Mouse (Mus musculus): ENCODE measurements around the gene Rnf186.
A peak's percentile ranks its signal among the peaks of the same experiment; 100 is the strongest.

Rnf186 gene

GRCm38 (mm10) chr4:138966866-138967265, at the start of gene Rnf186:
TSS of gene Rnf186 (plus strand) at chr4:138967112.
- DNase-seq (ENCODE audit: low read depth, low spot score): no peak

DNA sequence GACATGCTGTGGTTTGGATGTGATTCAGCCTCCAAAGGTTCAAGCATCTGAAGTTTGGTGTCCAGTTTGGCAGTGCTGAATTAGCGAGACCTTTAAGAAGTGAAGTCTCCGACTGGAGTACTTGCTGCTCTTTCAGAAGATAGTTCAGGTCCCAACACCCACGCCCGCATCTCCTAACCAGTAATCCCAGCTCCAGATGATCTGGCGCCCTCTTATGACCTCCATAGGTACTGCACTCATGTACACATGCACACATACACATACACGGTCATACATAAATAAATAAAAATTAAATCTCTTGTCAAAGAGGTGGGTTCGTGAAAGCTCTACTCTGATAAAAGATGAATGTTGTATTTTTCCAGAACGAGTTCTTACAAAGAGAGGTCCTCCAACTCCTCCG, 49.6 kb upstream of the Rnf186 start:
- DNase-seq (ENCODE audit: low read depth, low spot score): no peak

- no peak for DNase-seq (ENCODE audit: low read depth, low spot score)
Measured at GRCm38 (mm10) chr4:138921254-138922130, 45.4 kb upstream of the Rnf186 start.

- DNase-seq (ENCODE audit: low read depth, low spot score): peak; percentile 89
Measured at GRCm38 (mm10) chr4:138922131-138922459, 44.8 kb upstream of the Rnf186 start.

- no peak for DNase-seq (ENCODE audit: low read depth, low spot score)
Measured at GRCm38 (mm10) chr4:138925561-138925960, 41.4 kb upstream of the Rnf186 start.

DNA sequence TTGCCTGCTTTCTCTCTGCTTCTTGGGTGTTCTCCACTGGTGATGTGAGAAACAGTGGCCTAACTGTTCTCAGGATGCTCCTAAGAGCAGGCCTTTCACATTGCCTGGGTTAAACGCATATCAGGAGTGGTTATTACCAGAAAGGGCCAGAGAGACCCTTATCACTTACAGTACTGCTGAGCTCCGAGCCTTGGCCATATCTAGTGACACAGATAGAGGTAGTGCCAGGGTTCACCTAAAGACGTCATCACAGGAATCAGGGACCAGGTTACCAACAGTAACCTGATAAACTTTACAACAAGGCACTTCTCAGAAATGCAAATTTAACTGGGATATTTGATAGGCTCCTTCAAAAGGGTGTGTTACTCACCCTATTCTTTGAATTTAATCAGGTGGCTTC, 33.0 kb upstream of the Rnf186 start:
- DNase-seq (ENCODE audit: low read depth, low spot score): no peak

- DNase-seq (ENCODE audit: low read depth, low spot score): no peak
Measured at GRCm38 (mm10) chr4:138934456-138935145, 32.3 kb upstream of the Rnf186 start.

GRCm38 (mm10) chr4:138938495-138939269, 28.2 kb upstream of the Rnf186 start:
- DNase-seq (ENCODE audit: low read depth, low spot score): no peak

GRCm38 (mm10) chr4:138939481-138939880, 27.4 kb upstream of the Rnf186 start:
- DNase-seq (ENCODE audit: low read depth, low spot score): no peak

GRCm38 (mm10) chr4:138941401-138941800, 25.5 kb upstream of the Rnf186 start:
- no peak for DNase-seq (ENCODE audit: low read depth, low spot score)

DNA sequence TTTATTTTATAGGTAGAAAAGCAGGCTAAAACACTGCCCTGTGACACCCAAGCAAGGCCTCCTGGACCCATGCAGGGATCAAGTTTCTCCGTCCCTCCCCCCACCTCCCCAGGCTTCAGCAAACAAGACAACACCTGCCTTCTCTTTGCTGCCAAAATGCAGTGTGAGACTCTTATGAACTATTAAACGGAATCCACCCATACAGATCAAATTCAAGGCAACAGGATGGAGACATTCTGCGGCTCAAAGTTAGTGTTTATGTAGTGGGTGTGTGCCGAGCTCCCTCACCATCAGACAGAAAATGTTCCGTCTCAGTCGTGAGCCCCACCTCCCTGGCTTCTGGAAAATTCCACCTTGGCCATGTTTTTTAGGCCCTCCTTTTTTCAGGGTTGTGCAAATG, 24.9 kb upstream of the Rnf186 start:
- no peak for DNase-seq (ENCODE audit: low read depth, low spot score)

DNA sequence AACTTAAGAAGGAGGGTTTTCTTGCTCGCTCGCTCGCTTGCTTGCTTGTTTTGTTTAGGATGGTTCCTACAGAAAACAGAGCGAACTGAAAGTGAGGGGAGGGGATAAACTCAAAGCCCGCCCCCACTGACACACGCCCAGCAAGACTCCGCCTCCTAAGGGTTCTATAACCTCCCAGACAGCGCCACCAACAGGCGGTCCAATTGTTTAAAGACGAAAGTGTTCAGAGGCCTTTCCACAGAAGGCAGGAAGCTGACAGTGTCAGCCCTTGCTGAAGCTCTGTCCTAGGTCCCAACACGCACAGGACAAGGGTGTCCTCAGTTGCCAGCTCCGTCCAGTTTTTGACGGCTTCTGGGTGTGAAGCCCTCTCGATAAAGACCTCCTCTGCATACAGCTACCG, 23.2 kb upstream of the Rnf186 start:
- DNase-seq (ENCODE audit: low read depth, low spot score): peak; percentile 53

GRCm38 (mm10) chr4:138948257-138948656, 18.7 kb upstream of the Rnf186 start:
- DNase-seq (ENCODE audit: low read depth, low spot score): no peak

- no peak for DNase-seq (ENCODE audit: low read depth, low spot score)
Measured at GRCm38 (mm10) chr4:138958612-138959011, 8.3 kb upstream of the Rnf186 start.

GRCm38 (mm10) chr4:138959120-138959519, 7.8 kb upstream of the Rnf186 start:
- no peak for DNase-seq (ENCODE audit: low read depth, low spot score)

DNA sequence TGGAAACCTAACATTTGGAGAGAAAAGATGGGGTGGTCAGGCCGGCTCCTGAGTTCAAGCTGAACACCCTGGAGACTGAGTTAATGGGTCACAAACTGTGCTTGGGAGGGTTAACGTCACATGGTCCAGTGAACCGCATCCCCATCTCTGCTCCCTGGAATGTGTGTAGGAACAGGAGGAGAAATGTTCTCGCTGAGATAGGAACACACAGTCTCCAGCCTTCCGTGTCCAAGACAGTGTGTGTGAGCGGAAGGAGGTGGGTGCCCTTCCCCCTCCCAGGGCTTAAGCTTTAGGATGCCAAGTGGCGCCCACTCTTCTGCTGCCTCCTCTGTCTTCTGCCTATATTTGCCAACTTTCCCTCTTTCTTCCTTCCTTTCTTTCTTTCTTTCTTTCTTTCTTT, 7.0 kb upstream of the Rnf186 start:
- no peak for DNase-seq (ENCODE audit: low read depth, low spot score)

- DNase-seq (ENCODE audit: low read depth, low spot score): no peak
Measured at GRCm38 (mm10) chr4:138962719-138963118, 4.2 kb upstream of the Rnf186 start.

DNA sequence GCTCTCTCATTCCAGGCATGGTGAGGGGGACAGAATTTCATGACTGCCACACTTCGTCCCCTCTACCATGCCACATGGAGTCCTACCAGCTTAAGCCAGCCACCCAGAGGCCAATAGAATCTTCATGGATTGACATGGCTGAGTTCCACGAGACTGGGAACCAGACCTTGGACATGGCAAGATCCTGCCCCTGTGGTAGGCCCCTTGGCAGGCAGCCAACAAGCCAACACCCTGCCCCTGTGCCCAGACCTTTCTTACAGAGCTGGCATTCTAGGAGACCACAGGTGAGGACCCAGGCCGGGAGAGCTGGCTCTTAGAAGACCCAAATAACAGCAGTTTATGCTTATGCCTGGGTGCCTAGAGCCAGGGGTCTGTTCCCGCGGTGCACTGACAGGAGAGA, 1.0 kb upstream of the Rnf186 start:
- DNase-seq (ENCODE audit: low read depth, low spot score): no peak

DNA sequence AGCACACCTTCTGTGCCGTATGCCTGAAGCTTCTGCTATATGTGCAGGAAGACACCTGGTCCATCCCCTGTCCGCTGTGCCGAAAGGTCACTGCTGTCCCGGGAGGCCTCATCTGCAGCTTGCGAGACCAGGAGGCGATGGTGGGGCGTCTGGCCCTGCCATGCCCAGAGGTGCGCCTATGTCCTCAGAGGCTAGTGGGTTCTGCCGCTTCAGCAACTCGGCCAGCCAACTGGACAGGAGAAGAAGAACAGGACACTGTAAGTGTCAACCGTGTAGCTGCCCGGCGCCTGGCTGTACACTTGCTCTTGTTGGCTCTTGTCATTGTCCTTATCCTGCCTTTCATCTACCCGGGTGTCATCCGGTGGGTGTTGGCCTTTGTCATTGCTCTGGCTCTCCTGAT, 573 bp downstream of the Rnf186 start:
- DNase-seq (ENCODE audit: low read depth, low spot score): no peak

- no peak for DNase-seq (ENCODE audit: low read depth, low spot score)
Measured at GRCm38 (mm10) chr4:138968772-138969556, 2.1 kb downstream of the Rnf186 start.

DNA sequence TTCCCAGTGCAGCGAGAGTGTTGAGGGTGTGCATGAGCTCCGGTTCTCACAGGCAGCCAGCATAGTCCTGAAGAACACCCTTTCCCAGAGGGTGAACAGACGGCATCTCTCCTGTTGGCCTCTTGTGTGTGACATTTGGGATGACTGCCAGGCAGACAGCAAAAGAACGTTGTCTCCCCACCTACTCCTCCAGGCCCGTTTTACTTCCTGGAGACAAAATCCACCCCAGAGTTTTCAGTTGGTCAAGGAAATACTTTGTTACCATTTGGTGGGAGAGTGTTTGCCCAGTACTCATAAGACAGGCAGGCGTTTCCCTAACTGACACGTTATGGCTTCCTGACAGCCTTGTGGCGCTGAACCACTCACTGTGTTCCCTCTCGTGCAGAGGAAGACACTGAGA, 2.8 kb downstream of the Rnf186 start:
- DNase-seq (ENCODE audit: low read depth, low spot score): no peak

DNA sequence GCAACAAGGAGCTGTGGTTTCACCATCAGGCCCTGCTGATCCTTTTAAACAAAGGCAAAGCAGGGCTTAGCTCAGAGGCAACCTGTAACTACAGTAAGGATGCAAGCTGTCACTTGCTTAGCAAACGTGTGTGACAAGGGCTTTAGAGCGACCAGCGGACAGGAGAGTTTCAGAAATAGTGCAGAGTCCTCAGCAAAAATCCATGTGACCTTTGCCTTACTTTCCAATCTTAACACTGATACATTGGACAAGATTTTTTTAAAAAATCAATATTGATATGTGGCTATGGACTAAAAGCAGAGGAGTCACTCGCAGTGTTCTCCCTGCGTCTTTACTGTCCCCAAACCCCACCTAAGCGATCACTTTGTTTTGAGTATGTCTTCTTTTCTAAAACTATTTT, 4.5 kb downstream of the Rnf186 start:
- no peak for DNase-seq (ENCODE audit: low read depth, low spot score)

All from forelimb bud, embryonic 11.5 days (tissue).